Comparison of ENCODE assay signal across 8 mouse cellular contexts in the genomic region with DNA sequence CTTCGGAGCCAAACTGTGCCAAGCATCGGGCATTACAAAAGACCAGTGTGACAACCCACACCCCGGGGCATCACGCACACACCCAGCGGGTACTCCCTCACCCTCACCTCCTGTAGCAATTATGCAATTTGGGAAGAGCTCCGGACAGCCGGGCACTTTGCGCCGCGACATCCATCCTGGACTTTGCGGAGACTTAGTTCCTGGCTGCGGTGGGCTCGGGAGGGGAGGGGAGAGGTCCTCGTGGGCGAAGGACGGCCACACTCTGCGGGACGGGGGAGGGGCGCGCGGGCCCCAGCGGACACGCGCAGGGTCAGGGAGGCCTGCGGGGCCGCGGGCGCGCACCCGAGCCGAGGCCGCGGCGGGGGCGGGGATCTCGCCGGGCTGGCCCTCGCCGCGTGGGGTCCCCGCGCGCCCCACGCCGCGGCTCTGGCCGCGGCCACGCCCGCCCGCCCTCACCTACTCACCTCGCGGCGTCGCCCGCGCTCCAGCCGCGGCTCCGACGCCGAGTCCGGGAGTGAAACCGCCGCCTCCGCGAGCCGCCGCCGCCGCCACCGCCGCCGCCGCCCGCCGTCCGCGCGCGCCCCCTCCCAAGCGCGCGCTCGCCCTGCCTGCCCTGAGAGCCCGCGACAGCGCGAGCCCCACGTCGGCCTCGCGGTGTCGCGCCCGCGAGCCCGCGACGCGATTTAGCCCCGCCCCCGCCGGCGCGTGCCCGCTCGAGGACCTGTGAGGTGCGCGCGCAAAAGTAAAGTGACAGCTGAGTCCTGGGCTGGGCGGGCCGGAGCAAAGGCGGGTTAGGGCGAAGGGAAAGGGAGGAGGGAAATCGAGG. TPM values are rescaled to one million over a fixed set of nuclear protein-coding genes. Genes with fewer than 3 reads are reported as not detected.
DNase-seq lines count a peak whose midpoint lies in the region; ATAC-seq lines count a peak whose summit lies in the region.

No protein-coding gene starts in this region.

- DNase-seq in R1 (ENCODE audit: low read depth, low spot score), result peak; percentile 90
- peak; percentile 97 to 98 for DNase-seq in cerebellum, postnatal 10 days
- peak; percentile 81 to 91 for DNase-seq in frontal cortex, postnatal 36 days (ENCODE audit: low spot score in 2 of 2)
- peak; percentile 91 for DNase-seq in hindbrain, embryonic 14.5 days (ENCODE audit: low spot score)
- peak; percentile 80 for DNase-seq in layer of hippocampus, postnatal 25 days (ENCODE audit: extremely low spot score in 1 of 2, low spot score in 1 of 2)
- peak; percentile 91 for DNase-seq in lung, postnatal 14 days
- peak; percentile 50 for DNase-seq in retina, adult 2 months (ENCODE audit: low read depth, low spot score)
- DNase-seq in thymus, postnatal 25 days, result peak; percentile 88

- H3K4me3 ChIP-seq in hindbrain, embryonic 14.5 days (replicated peaks; ENCODE audit: low read length), result peak overlapping the region; percentile 87

- under 1% methylated on average over 89 of the region's 116 CpGs for WGBS in hindbrain, embryonic 14.5 days

- no peaks in the 10 kb centered on the region for H3K9me3 ChIP-seq in hindbrain, embryonic 14.5 days (ENCODE audit: control insufficient read depth, low read length)

- peak overlapping the region; percentile 77 for H3K27ac ChIP-seq in hindbrain, embryonic 14.5 days

- no peaks in the 10 kb centered on the region for H3K36me3 ChIP-seq in hindbrain, embryonic 14.5 days (replicated peaks; ENCODE audit: control insufficient read depth, insufficient read depth)

- H3K4me2 ChIP-seq in hindbrain, embryonic 14.5 days (replicated peaks), result peak overlapping the region; percentile 75

- peak overlapping the region; percentile 87 for H3K9ac ChIP-seq in hindbrain, embryonic 14.5 days

- peaks cover 15% of the 10 kb centered on the region; the same call in 1 of the 2 replicates for H3K4me1 ChIP-seq in hindbrain, embryonic 14.5 days (replicated peaks; ENCODE audit: control insufficient read depth, insufficient read depth, low read length)

- ATAC-seq in hindbrain, embryonic 14.5 days (ENCODE audit: low FRiP score), result peak; percentile 92

- no peaks in the 10 kb centered on the region for H3K27me3 ChIP-seq in hindbrain, embryonic 14.5 days (ENCODE audit: control insufficient read depth, insufficient read depth, low read length)

RNA-seq across cellular contexts. Expression of gene Ube2e2, which starts 0.7 kb away (rescaled TPM):
- 148 and 151 TPM in 2 replicates for polyA plus RNA-seq in hindbrain, embryonic 14.5 days (2014; fragmentation: Nextera tagmentation; extraction: Ambion mirVana)
- 100 to 1,000 TPM; 195 to 206 TPM for total RNA-seq in layer of hippocampus, postnatal 25 days (2021)

Comparison
In these comparisons a context has a peak if more than half of its experiments do, and no peak if none do; other contexts are left out.
1. Peak in every context shown above with its lines: DNase-seq, ATAC-seq, H3K4me3 ChIP-seq and H3K27ac ChIP-seq.